In genomic region chr7:127946470-127947023, GRCm38 (mm10) we compare ENCODE assay signal across 9 mouse cellular contexts. TPM values are rescaled to one million over a fixed set of nuclear protein-coding genes. Genes with fewer than 3 reads are reported as not detected.
A peak's percentile ranks its signal among the peaks of the same experiment; 100 is the strongest.
DNase-seq lines count a peak whose midpoint lies in the region; ATAC-seq and TF ChIP-seq lines count a peak whose summit lies in the region.
"Had no signal": no experiment of that assay in that cellular context is flagged by ENCODE, and none has a peak within 500 bp of the region (broad histone marks: within the 10 kb centered on the region; RNA-seq: fewer than 3 reads in every experiment).

Prss36 (minus strand) TSS chr7:127946725.

- no peaks in the 10 kb centered on the region for H3K36me3 ChIP-seq in forebrain, embryonic 14.5 days (ENCODE audit: control insufficient read depth, insufficient read depth, low read length)
- H3K36me3 ChIP-seq in forebrain, postnatal 0 days (ENCODE audit: insufficient read depth) = no peaks in the 10 kb centered on the region
- H3K36me3 ChIP-seq in lung, embryonic 15.5 days = no peaks in the 10 kb centered on the region
- no peaks in the 10 kb centered on the region for H3K36me3 ChIP-seq in intestine, embryonic 14.5 days (ENCODE audit: control insufficient read depth, insufficient read depth, low read length)
- H3K36me3 ChIP-seq in small intestine, adult 2 months (ENCODE audit: control insufficient read depth, insufficient read depth, low read length) = no peaks in the 10 kb centered on the region

- no peaks in the 10 kb centered on the region for H3K9me3 ChIP-seq in forebrain, embryonic 14.5 days (replicated peaks; ENCODE audit: control insufficient read depth, low read length)
- no peaks in the 10 kb centered on the region for H3K9me3 ChIP-seq in forebrain, postnatal 0 days (ENCODE audit: low read length)
- H3K9me3 ChIP-seq in lung, embryonic 15.5 days = no peaks in the 10 kb centered on the region
- H3K9me3 ChIP-seq in intestine, embryonic 14.5 days (ENCODE audit: control insufficient read depth, low read length) = no peaks in the 10 kb centered on the region

- no peaks in the 10 kb centered on the region for H3K4me1 ChIP-seq in forebrain, embryonic 14.5 days (ENCODE audit: control insufficient read depth, insufficient read depth, low read length)
- no peaks in the 10 kb centered on the region for H3K4me1 ChIP-seq in forebrain, postnatal 0 days (ENCODE audit: insufficient read depth)
- H3K4me1 ChIP-seq in lung, embryonic 15.5 days = peaks cover 5% of the 10 kb centered on the region; the same call in 1 of the 2 replicates
- no peaks in the 10 kb centered on the region for H3K4me1 ChIP-seq in intestine, embryonic 14.5 days (replicated peaks; ENCODE audit: control insufficient read depth, insufficient read depth, low read length)
- peaks cover 17% of the 10 kb centered on the region; the same call in 1 of the 2 replicates for H3K4me1 ChIP-seq in small intestine, adult 2 months (ENCODE audit: control insufficient read depth, insufficient read depth, insufficient read length, low read length)

- TF ChIP-seq POLR2A in small intestine, adult 2 months (IDR thresholded peaks at IDR 0.05; ENCODE audit: low read depth, low read length) = no peak

- no peak within 1 kb of the TSS for H3K27ac ChIP-seq in forebrain, embryonic 14.5 days (ENCODE audit: low read depth, low read length)
- no peak within 1 kb of the TSS for H3K27ac ChIP-seq in forebrain, postnatal 0 days (ENCODE audit: low read depth, low read length)
- H3K27ac ChIP-seq in lung, embryonic 15.5 days = no peak within 1 kb of the TSS
- H3K27ac ChIP-seq in intestine, embryonic 14.5 days (ENCODE audit: low read depth) = no peak within 1 kb of the TSS
- H3K27ac ChIP-seq in small intestine, adult 2 months (ENCODE audit: insufficient read depth, low read depth, low read length) = 0 out of 2 replicates have a peak within 1 kb of the TSS, but pooled peaks have one; percentile 9

- H3K4me2 ChIP-seq in forebrain, embryonic 14.5 days (ENCODE audit: low read length) = no peak within 1 kb of the TSS
- H3K4me2 ChIP-seq in forebrain, postnatal 0 days (ENCODE audit: low read depth) = no peak within 1 kb of the TSS
- H3K4me2 ChIP-seq in lung, embryonic 15.5 days = no peak within 1 kb of the TSS
- H3K4me2 ChIP-seq in intestine, embryonic 14.5 days (ENCODE audit: low read length) = no peak within 1 kb of the TSS

- no peak for DNase-seq in forebrain, embryonic 14.5 days (ENCODE audit: low spot score)
- DNase-seq in forebrain, postnatal 0 days = no peak
- no peak for DNase-seq in lung, postnatal 10 days
- no peak for DNase-seq in intestine, embryonic 14.5 days (ENCODE audit: low spot score)
- DNase-seq in gastrocnemius, adult 8-10 months (ENCODE audit: low spot score in 2 of 2) = no peak
- no peak for DNase-seq in embryo, embryonic 10 days (ENCODE audit: low spot score)
- DNase-seq: liver had no signal

- WGBS in forebrain, embryonic 14.5 days = 80% methylated on average over 6 of the region's 6 CpGs
- WGBS in forebrain, postnatal 0 days = 66% methylated on average over 6 of the region's 6 CpGs
- 64% methylated on average over 6 of the region's 6 CpGs for WGBS in lung, embryonic 15.5 days
- WGBS in intestine, embryonic 14.5 days = 68% methylated on average over 6 of the region's 6 CpGs
- 41% methylated on average over 6 of the region's 6 CpGs for WGBS in small intestine, adult 2 months

- TF ChIP-seq CTCF in forebrain, postnatal 0 days (IDR thresholded peaks at IDR 0.05; ENCODE audit: low read depth) = no peak
- 0 out of 2 replicates have a peak, but pooled peaks have one; percentile 2 for TF ChIP-seq CTCF in small intestine, adult 2 months (IDR thresholded peaks at IDR 0.05; ENCODE audit: extremely low read depth, insufficient read length, insufficient replicate concordance, low read depth, low read length)

- no peak for ATAC-seq in forebrain, embryonic 14.5 days
- no peak for ATAC-seq in forebrain, postnatal 0 days
- no peak for ATAC-seq in lung, embryonic 15.5 days (ENCODE audit: borderline replicate concordance, extremely low read depth, low FRiP score, low TSS enrichment)
- ATAC-seq in intestine, embryonic 14.5 days (replicated peaks; ENCODE audit: low FRiP score, low TSS enrichment, low read depth) = 0 out of 2 replicates have a peak, but pooled peaks have one; percentile 55

- peaks cover 12% of the 10 kb centered on the region for H3K27me3 ChIP-seq in forebrain, embryonic 14.5 days (replicated peaks; ENCODE audit: control insufficient read depth, insufficient read depth, low read length)
- peaks cover 8% of the 10 kb centered on the region for H3K27me3 ChIP-seq in forebrain, postnatal 0 days (ENCODE audit: insufficient read depth, low read length)
- H3K27me3 ChIP-seq in lung, embryonic 15.5 days = peaks cover 33% of the 10 kb centered on the region
- H3K27me3 ChIP-seq in intestine, embryonic 14.5 days (replicated peaks; ENCODE audit: control insufficient read depth, insufficient read depth, low read length) = peaks cover 11% of the 10 kb centered on the region
- no peaks in the 10 kb centered on the region for H3K27me3 ChIP-seq in small intestine, adult 2 months (ENCODE audit: control insufficient read depth, insufficient read depth, low read length)

- no peak within 1 kb of the TSS for H3K4me3 ChIP-seq in forebrain, embryonic 14.5 days (ENCODE audit: low read depth, low read length)
- H3K4me3 ChIP-seq in forebrain, postnatal 0 days (ENCODE audit: low read depth, low read length) = no peak within 1 kb of the TSS
- H3K4me3 ChIP-seq in lung, embryonic 15.5 days = no peak within 1 kb of the TSS
- no peak within 1 kb of the TSS for H3K4me3 ChIP-seq in intestine, embryonic 14.5 days (ENCODE audit: low read depth, low read length)
- H3K4me3 ChIP-seq in small intestine, adult 2 months (ENCODE audit: low read depth, low read length) = no peak within 1 kb of the TSS

- no peak within 1 kb of the TSS for H3K9ac ChIP-seq in forebrain, embryonic 14.5 days (ENCODE audit: low read length)
- H3K9ac ChIP-seq in forebrain, postnatal 0 days = no peak within 1 kb of the TSS
- H3K9ac ChIP-seq in lung, embryonic 15.5 days = no peak within 1 kb of the TSS
- no peak within 1 kb of the TSS for H3K9ac ChIP-seq in intestine, embryonic 14.5 days (ENCODE audit: low read length)

RNA-seq across cellular contexts. Expression of gene Prss36, which starts in this region (rescaled TPM):
- polyA plus RNA-seq in forebrain, embryonic 14.5 days (2014; fragmentation: Nextera tagmentation; extraction: Ambion mirVana) = 12.3 and 12.9 TPM in 2 replicates
- total RNA-seq in forebrain, postnatal 0 days (2014; rRNA removed) = 6.4 and 18.4 TPM in 2 replicates
- 15.6 and 18.3 TPM in 2 replicates for polyA plus RNA-seq in forebrain, postnatal 0 days (2015; fragmentation: Nextera tagmentation; extraction: Ambion mirVana)
- 11.8 and 13.1 TPM in 2 replicates for polyA plus RNA-seq in lung, embryonic 15.5 days (2015; fragmentation: Nextera tagmentation; extraction: Ambion mirVana)
- polyA plus RNA-seq in intestine, embryonic 14.5 days (2014; fragmentation: Nextera tagmentation; extraction: Ambion mirVana) = 8.6 and 11.0 TPM in 2 replicates
- 2.6 and 3.3 TPM in 2 replicates for polyA plus RNA-seq in small intestine, adult 2 months (2012; rRNA removed)
- 1 to 10 TPM; 5.7 to 8.9 (median 7.9) TPM for total RNA-seq in gastrocnemius, adult 8-10 months (2022)
